Mouse (Mus musculus) testis, adult 2 months (tissue): ENCODE data around the gene 1700102P08Rik. TPM values are rescaled to one million over a fixed set of nuclear protein-coding genes. Genes with fewer than 3 reads are reported as not detected.
A peak's percentile ranks its signal among the peaks of the same experiment; 100 is the strongest.

Source experiments
- H3K27ac ChIP-seq: fragments of 200-500 bp; 2 replicates; pipeline ENCODE4 v1.5.1; 2012; ENCODE audit warnings: low read depth, low read length; ENCODE audit not compliant: control insufficient read depth, insufficient read depth
- H3K27me3 ChIP-seq: fragments of 200-500 bp; 2 replicates; pipeline ENCODE4 v1.6.1; 2012; ENCODE audit warnings: mild to moderate bottlenecking, low read length, moderate library complexity; ENCODE audit not compliant: control insufficient read depth, insufficient read depth
- H3K36me3 ChIP-seq: fragments of 200-500 bp; 2 replicates; pipeline ENCODE4 v1.6.1; 2012; ENCODE audit warnings: mild to moderate bottlenecking, low read length; ENCODE audit not compliant: control insufficient read depth, insufficient read depth
- H3K4me1 ChIP-seq: fragments of 200-500 bp; 2 replicates; pipeline ENCODE4 v1.6.1; 2012; ENCODE audit warnings: low read length; ENCODE audit not compliant: control insufficient read depth, insufficient read depth
- H3K4me3 ChIP-seq: fragments of 200-500 bp; 2 replicates; pipeline ENCODE4 v1.5.1; 2012; ENCODE audit warnings: low read depth, mild to moderate bottlenecking, low read length, moderate library complexity, mixed read lengths; ENCODE audit not compliant: control insufficient read depth
- CTCF ChIP-seq: fragments of 200-500 bp; IDR thresholded peaks from 2 replicates; pipeline ENCODE4 v1.5.1; 2012; ENCODE audit warnings: low read depth, mild to moderate bottlenecking, inconsistent platforms, low read length, moderate library complexity; ENCODE audit not compliant: control insufficient read depth, insufficient read depth, insufficient replicate concordance
- POLR2A ChIP-seq: fragments of 200-500 bp; IDR thresholded peaks from 2 replicates; pipeline ENCODE4 v1.6.1; 2012; ENCODE audit warnings: low read depth, mild to moderate bottlenecking, inconsistent platforms, low read length, moderate library complexity; ENCODE audit not compliant: control insufficient read depth
- polyA plus RNA-seq: library from polyadenylated mRNA; depleted of rRNA; stranded (reverse); fragments of >200 nt; gene quantifications from 2 replicates; pipeline ENCODE4 v1.2.3, GENCODE M21; 2012

Gene 1700102P08Rik
- polyA plus RNA-seq, 1 experiment: 72.2 TPM

GRCm38 (mm10) chr9:108441236-108441919, 48.8 kb downstream of the 1700102P08Rik start:
- Histone ChIP-seq H3K27me3 (no peaks in the 10 kb centered on the region), H3K4me1 (peaks cover 17% of the 10 kb centered on the region), H3K4me3 (no peak overlapping the region), H3K36me3 (no peaks in the 10 kb centered on the region), H3K27ac (no peak overlapping the region)
- TF ChIP-seq POLR2A: no peak
- no peak for TF ChIP-seq CTCF

DNA sequence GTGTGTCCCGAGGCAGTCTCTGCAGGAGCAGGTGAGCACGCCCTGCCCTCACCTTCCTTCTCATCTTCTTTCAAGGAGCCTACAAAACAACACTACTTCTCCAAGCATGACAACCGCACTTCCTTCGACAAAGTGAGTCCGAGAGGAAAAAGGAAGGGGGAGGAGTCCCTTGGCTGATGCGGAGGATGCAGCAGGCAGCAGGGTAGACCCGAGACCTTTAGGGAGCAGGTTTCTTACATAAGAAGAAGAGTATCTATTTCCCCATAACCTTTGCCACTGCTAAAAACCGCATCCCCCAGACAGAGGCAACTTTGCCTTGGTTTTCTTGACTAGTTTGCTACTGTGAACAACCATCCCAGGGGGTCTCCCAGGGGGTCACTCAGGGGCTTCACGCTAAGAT, 52.5 kb downstream of the 1700102P08Rik start:
- TF ChIP-seq CTCF (no peak), POLR2A (no peak)
- Histone ChIP-seq H3K4me3 (no peak overlapping the region), H3K27me3 (no peaks in the 10 kb centered on the region)

GRCm38 (mm10) chr9:108449860-108450259, 57.3 kb downstream of the 1700102P08Rik start:
- TF ChIP-seq POLR2A (no peak), CTCF (no peak)
- H3K27ac ChIP-seq: peak overlapping the region; percentile 39; the same call in 1 of the 2 replicates
- no peak overlapping the region for H3K4me3 ChIP-seq
- no peaks in the 10 kb centered on the region for H3K36me3 ChIP-seq
- peaks cover 39% of the 10 kb centered on the region for H3K4me1 ChIP-seq
- no peaks in the 10 kb centered on the region for H3K27me3 ChIP-seq

More for the DNA sequence above, 52.5 kb downstream of the 1700102P08Rik start:
- H3K36me3 ChIP-seq: no peaks in the 10 kb centered on the region
- peaks cover 26% of the 10 kb centered on the region for H3K4me1 ChIP-seq
- H3K27ac ChIP-seq: no peak overlapping the region; the same call in 1 of the 2 replicates

DNA sequence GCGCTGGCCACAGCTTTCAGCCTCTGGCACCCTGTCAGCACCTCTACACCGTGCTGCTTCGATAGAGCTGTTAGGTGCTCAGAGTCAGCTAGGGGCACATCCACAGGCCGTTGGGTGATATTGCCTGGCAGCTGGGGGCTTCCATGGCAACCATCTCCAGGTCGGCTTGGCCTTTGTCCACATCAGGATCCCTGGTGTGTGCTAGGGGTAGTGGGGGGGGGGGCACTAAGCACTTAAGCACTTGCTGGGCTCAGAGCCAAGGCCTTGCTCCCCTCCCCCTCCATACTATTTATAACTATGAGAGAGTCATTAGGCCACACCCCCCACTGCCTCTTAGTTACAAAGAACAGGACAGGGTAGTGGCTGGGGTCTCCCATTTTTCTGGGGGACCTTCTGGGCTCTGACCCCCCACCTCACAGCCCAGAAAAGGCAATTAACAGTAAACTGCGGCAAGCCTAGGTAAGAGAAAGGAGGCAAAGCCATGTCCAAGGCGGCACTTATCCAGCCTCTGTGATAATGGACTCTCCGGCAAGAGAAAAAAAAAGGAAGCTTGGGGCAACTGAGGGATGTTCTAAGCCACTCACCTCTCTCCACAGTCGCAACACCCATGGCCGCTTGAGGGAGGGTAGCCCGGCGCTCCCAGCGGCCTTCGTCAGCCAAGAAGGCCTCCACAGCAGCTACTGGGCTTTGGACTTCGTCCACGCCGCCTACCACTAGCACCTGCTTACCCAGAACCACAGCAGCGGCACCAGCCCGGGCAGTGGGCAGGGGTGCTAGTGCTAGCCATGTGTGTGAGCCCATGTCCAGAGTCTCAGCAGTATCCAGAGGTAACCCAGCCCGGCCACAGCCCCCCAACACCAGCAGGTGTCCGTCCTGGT, 57.9 kb downstream of the 1700102P08Rik start:
- H3K4me1 ChIP-seq: peaks cover 32% of the 10 kb centered on the region

GRCm38 (mm10) chr9:108451170-108451493, 58.5 kb downstream of the 1700102P08Rik start:
- peaks cover 26% of the 10 kb centered on the region for H3K4me1 ChIP-seq
- H3K27ac ChIP-seq: no peak overlapping the region
- no peaks in the 10 kb centered on the region for H3K27me3 ChIP-seq
- no peak for TF ChIP-seq POLR2A
- no peak for TF ChIP-seq CTCF
- H3K4me3 ChIP-seq: no peak overlapping the region
- no peaks in the 10 kb centered on the region for H3K36me3 ChIP-seq

More for the DNA sequence above, 57.9 kb downstream of the 1700102P08Rik start:
- Histone ChIP-seq H3K36me3 (no peaks in the 10 kb centered on the region), H3K27ac (peak overlapping the region; percentile 39; the same call in 1 of the 2 replicates), H3K27me3 (no peaks in the 10 kb centered on the region), H3K4me3 (no peak overlapping the region)
- TF ChIP-seq POLR2A (0 out of 2 replicates have a peak, but pooled peaks have one; percentile 7), CTCF (no peak)

- Histone ChIP-seq H3K27me3 (no peaks in the 10 kb centered on the region), H3K4me3 (peak overlapping the region; percentile 83), H3K4me1 (peaks cover 25% of the 10 kb centered on the region), H3K36me3 (no peaks in the 10 kb centered on the region), H3K27ac (no peak overlapping the region)
- no peak for TF ChIP-seq CTCF
- no peak for TF ChIP-seq POLR2A
Measured at GRCm38 (mm10) chr9:108451519-108452160, 59.0 kb downstream of the 1700102P08Rik start.
